Mouse (Mus musculus) heart, adult 9 months (tissue): ENCODE results near the gene Clspn.
A peak's percentile ranks its signal among the peaks of the same experiment; 100 is the strongest.

Experiments used
- DNase-seq, 2 experiments: peaks; one replicate each; pipeline ENCODE4 v3.0.0; 2022; ENCODE audit warnings: low spot score in 2 of 2

The Clspn gene

DNA sequence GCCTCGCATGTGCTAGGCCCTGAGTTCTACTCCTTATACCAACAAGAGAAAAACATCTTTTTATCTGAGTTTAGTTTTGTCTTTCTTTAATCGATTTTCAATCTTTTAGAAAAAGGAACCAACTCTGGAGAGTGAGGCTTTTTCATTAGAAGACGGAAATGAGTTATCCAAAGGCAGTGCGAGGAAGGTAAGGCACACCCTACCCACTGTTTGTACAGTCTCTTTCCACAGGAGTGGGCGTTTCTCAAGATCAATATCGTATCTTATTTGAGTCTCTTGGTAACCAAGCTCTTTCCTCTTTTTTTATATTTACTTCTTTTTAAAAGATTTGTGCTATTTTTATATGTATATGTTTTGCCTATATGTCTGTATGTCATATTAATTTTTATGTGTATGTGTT, 7.1 kb downstream of the Clspn start:
- DNase-seq: no peak

DNA sequence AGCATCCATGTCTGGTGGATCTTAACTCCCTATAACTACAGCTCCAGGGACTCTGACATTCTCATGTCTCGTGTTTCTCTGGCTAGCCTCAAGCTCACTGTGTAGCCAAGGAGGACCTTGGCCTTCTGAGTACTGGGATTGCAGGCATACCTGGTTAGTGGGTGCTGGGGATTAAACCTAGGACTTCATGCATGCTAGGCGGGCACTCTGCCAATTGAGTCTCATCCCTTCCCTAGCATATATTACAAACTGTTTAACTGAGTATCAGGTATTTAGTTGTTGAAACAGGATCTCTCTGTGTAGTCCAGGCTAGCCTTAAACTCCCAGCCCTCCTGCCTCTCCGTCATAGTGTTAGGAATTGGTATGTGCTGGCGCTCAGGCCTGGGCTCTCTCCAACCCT, 10.5 kb downstream of the Clspn start:
- DNase-seq: no peak

DNA sequence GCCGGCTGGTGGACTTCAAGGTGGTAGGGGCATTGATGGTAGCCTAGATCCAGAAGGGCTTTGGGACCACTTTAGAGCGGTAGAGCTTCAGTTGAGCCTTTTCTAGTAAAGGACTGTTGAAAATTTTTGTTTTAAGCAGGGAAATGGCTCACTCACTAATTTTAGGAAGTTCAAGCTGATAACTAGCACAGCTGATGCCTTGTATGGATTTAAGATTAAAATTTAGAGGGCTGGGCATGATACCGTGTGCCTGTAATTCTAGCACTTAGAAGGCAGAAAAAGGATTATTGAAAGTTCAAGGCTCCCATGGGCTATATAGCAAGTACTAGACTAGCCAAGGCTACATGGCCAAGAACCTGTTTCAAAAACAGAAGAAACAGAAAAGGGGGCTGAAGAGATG, 13.0 kb downstream of the Clspn start:
- no peak for DNase-seq

DNA sequence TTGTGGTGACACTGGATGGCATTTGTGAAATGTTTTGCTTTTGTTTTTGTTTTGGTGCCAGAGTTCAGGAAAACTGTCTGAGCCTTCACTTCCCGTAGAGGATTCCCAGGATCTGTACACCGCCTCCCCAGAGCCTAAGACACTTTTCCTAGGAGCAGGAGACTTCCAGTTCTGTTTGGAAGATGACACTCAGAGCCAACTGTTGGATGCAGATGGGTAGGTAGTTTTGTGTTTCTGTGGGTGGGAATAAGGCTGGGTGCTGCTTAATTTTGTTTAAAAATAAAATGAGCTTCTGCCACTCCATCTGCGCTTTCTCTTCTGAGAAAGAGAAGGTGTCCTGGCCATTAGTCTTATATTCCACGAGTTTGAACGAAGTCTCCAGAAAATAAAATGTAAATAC, 19.5 kb downstream of the Clspn start:
- DNase-seq: no peak

DNA sequence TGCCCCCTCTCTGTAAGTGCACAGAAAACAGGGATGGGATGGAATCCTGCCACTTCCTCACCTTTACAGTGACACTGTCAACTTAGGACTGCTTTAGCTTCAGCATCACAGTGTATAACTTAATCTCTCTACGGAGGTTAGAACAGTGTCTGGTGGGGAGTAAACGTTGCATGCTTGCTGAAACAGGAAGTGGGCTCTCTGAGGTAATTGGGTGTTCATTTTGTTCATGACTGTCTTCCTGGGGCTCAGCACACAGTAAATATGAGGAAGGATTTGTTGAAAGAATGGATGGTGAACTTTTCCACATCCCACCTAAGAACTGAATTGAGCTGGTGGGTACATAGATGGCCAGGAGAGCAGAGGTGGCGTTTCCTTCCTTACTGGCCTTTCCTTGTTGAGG, 21.2 kb downstream of the Clspn start:
- DNase-seq: no peak

DNA sequence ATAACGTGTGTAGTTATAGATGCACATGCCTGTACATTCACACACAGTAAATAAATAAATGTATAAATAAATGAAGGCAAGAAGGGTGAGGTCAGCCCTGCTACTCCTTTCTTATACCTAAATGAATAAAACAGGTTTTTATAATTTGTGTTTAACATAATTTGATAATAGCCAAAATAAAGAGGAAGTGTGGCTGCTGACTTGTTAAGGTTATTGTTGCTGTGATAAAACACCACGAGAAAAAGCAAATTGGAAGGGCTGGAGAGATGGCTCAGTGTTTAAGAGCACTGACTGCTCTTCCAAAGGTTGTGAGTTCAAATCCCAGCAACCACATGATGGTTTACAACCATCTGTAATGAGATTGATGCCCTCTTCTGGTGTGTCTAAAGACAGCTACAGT, 22.3 kb downstream of the Clspn start:
- no peak for DNase-seq

DNA sequence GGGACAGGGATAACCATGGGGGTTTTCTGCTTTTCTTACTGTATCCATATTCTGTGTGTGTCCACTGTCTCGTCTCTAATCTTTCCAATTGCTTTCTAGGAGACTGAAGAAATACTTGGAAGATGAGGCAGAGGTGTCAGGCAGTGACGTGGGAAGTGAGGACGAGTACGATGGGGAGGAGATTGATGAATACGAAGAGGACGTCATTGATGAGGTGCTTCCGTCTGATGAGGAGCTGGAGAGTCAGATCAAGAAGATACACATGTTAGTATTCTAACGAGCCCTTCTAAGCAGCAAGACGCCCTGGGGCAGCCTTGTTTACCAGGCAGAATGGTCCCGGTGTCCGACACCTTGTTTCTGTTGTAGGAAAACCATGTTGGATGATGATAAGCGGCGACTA, 29.0 kb downstream of the Clspn start:
- no peak for DNase-seq

DNA sequence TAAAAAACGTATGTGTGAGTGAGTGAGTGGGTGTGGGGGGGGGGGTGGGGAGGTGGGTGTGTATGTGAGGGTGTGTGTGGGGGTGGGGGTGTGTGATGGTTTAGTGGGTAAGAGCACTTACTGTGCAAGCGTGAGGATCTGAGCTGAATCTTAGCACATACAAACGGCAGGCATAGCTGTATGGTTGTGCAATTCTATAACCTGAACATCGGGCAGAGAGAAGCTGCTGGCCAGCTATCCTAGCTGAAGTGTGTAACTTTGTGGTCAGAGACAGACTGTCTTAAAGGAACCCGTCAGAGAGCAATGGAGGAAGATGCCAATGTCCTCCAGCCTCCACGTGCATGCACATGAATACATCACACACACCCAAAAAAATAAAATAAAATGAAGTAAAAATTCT, 35.3 kb downstream of the Clspn start:
- no peak for DNase-seq

DNA sequence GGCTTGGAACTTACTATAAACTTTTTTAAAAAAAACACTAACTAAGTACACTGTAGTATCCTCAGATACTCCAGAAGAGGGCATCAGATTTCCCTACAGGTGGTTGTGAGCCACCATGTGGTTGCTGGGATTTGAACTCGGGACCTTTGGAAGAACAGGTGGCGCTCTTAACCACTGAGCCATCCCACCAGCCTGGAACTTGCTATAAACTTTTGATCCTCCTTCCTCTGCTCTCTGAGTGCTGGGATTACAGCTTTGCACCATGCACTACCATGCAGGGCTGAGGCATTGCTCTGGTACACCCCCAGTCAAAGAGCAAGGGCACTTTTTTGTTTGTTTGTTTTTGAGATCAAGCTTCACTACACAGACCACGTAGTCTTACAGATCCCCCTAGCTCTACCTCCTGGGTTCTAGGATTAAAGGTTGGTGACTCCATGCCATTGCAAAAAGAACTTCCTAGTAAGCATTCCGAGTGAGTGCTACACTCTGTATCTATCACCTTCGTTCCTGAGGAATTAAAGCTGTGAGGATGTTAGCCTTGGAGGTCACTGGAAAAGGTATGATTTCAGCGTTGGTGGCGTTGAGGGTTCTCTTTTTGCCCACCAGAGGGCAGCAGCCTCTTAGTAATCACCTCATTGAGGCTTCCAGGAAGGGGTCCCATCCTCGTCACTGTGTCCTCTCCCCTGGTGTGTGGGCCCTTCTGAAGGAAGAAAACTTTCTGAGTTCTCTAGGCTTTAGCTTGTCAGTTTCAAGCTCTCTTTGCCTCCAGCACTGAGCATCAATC, 43.4 kb downstream of the Clspn start:
- peak in 1 of 2 experiments; percentile 42 for DNase-seq

DNA sequence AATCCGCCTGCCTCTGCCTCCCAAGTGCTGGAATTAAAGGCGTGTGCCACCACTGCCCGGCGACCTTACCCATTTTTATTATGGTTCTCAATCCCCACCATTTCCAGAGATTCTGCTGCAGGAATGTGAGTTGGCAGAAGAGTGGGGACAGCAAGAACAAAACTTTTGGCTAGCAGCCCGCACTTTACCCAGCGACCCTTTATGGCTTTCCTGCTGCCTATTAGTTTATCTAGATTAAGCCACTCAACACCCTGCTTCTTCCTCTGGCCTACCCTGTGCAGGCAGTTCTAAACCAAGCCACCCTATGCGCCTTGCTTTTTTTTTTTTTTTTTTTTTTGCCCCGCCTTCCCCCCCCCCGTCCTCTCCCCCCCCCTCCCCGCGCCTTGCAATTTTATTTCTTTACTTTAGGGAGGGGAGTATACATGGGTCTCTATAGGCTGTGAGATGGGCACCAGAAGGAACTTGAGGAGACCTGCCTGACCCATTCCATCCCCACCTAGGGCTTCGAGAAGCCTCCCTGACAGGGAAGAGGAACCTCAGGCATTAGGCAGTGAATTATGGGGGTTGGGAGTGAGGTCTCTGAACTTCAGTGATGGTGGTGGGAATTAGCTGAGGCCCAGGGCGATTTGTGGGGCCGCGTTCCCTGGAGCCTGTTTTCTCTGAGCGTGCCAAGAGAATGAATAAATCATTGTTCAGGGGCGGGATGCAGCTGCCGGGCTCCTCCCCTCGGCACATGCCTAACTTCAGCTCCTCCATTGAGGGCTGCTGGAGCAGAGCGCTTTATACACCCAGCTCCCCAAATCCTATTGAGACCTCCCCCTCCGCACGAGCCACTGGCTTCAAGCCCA, 45.1 kb downstream of the Clspn start:
- DNase-seq: no peak

DNA sequence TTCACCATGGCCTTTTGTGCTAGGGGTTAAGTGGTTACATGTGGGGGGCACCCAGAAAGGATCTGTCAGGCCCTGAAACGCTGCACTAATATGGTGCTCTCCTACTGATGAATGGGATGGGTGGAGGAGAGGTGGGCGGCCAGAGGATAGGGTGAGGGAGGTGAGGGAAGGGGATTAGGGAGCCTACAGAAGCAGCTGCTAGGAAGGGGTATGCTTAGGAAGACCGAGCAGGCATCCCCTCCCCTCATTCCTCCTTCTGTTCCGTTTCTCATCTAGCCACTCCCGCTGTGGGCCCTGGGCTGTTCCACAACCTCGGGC, 45.7 kb downstream of the Clspn start:
- DNase-seq: no peak

DNA sequence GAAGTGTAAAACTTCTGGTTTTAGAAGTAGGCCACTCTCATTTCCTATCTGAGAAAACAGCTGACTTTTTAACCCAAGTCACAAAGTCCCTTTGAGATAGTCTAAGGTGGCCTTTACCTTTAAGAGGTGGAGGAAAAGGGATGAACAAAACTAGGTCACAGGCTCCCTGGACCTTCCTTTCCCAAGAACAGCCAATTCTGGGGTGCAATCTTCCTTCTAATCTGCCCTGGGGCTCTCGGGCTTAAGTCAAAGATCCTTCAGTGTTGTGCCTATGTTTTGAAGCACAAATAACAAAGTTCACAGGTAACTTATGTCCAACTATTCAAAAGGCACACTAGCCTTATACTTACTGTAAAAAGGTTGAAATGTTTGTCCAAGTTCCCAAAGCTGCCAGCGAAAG, 47.4 kb downstream of the Clspn start:
- no peak for DNase-seq

DNA sequence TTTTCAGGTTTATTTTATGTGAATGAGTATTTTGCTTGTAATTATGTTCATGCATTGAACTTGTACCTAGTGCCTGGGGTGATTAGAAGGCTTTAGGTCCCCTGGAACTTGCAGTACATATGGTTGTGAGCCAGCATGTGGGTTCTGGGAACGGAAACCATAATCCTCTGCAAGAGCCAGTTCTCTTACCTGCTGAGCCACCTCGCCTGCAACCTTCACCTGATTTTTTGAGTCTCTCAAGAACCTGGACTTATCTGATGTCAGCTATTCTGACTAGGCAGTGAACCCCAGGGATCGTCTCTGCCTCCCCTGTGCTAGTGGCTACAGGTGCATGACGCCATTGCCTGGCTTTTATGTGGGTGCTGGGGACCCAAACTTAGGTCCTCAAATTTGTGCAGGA, 49.0 kb downstream of the Clspn start:
- no peak for DNase-seq

DNA sequence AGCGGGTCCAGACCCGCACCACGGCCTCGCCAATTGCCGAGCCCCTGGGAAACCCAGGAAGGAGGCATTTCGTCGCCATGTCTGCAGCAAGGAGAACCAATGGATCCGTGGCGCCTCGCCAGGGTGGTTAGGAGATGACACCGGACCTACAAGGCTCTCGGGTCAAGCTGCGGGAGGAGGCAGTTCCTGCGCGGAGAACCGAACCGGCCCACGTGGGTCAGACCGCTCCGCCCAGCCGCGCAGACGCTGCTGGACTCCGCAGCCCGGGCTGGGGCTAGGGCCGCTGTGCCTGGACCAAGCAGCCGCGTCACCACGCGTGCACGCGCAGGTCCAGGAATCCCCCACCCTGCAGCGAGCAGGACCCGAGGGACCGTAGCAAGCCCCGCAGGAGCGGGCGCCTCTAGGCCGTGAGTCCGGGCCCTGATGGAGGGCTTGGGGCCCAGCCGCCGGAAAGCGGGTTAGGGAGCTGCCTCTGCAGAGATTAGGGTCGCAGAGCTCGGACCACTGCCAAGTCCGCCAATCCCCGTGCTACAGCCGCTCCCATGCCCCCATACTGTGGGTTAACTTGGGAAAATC, 53.0 kb downstream of the Clspn start, which contains the start of gene 5730409E04Rik:
TSS of gene 5730409E04Rik (plus strand) at position 213 of the 576 bp plus-strand sequence.
- peak; percentile 85 to 87 for DNase-seq

DNA sequence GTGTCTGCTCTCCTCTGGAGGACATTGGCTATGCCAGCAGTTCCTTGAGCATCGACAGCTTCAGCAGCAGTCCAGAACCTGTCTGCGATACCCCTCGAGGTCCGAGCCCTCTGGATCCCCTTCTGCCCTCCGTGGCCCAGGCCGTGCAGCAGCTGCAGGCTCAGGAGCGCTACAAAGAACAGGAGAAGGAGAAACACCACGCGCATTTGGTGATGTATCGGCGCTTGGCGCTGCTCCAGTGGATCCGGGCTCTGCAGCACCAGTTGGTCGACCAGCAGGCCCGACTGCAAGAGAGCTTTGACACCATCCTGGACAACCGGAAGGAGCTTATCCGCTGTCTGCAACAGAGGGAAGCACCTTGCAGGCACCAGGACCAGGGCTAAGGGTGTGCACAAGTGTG, 55.3 kb downstream of the Clspn start:
- no peak for DNase-seq

DNA sequence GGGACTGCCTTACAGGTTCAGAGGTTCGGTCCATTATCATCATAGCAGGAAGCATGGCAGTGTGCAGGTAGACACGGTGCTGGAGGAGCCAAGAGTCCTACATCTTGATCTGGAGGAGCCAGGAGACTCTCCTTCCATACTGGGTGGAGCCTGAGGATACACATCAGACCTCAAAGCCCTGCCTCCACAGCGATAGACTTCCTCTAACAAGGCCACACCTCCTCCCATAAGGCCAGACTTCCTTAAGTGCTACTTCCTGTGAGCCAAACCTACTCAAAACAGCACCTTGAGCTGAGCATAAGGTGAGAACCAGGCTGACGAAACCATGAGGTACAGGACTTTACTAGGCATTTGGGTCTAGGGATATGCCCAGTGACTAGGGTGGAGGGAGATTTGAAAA, 59.6 kb downstream of the Clspn start:
- DNase-seq: no peak

DNA sequence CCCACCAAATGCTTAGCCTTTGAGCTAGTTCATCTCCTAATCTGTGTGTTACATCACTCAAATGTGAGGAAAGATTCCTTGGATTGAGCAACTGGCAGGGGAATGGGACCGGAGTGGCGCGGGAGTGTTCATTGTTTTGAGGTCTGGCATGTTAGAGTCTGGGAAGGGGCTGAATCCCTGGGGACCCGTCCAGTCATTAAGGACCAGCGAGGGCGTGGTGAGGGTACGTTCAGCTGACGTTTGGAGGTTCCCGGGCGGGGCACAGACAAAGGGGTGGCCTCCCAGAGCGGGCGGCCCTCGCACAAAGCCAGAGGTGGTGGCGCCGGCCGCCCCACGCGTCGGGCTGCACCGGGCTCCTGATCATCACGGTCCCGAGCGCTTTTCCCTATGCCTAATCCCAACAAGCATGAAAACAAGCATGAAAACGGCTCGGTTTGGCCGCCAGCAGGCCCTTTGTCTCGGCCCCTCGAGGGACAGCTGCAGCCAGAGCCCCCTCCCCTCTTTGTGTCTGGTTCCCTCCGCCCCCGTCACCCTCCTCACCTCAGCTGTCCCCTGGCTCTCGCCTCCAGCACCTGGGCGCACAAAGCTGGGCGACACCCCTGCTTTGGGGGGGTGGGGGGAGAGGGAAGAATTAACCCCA, 63.1 kb downstream of the Clspn start:
- DNase-seq: no peak

DNA sequence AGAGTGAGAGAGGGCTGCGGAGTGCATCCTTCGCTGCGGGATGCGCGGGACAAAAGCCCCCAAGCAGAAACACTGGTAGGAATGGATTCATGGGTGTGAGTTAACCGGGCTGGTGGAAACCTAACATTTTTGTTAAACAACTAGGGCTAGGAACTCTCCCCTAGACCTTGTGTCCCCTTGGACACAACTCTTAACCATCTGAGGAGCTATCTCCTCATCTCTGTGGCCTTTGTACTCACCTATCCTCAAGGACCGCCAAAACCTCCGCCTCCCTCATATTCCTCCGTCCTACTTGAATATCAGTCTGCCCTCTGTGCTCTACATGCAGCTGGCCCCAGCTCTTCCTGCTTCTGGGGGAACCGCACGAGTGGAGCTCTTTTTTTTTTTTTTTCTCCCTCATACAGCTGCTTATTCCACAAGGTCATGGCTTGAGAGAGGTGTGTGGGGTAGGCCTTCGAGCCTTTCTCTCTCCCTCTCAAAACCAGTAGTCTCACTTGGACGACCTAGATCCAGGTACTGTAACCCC, 63.7 kb downstream of the Clspn start:
- no peak for DNase-seq

DNA sequence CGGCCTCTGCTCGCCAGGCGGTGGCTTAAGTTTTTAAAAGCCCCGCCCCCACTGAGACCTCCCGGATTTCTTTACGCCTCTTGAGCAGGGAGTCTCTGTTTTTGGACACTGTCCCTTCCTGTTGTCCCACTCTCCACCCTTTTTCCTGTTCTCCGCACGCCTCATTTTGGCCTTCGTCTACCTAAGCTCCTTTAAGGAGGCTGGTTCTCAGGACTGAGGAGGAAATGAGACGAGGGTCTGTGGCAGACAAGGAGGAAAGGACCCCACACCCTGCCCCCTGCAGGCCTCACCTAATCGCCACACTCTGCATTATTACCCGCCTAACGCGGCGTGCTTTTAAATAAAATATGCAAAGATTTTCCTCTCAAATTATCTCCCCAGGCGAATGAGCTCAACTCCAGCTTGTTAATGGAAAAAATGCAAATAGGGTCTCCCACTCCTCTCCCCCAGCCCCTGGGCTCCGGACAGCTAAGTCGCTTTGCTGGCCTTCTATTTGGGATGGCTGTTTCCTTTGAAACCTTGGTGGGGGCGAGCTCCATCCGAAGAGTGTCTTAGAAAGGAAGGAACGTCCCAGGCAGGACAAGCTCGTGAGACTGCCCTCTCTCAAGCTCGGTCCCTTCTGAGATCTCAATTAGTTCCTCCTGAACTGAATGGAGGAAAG, 70.4 kb downstream of the Clspn start:
- DNase-seq: peak; percentile 12 to 19

DNA sequence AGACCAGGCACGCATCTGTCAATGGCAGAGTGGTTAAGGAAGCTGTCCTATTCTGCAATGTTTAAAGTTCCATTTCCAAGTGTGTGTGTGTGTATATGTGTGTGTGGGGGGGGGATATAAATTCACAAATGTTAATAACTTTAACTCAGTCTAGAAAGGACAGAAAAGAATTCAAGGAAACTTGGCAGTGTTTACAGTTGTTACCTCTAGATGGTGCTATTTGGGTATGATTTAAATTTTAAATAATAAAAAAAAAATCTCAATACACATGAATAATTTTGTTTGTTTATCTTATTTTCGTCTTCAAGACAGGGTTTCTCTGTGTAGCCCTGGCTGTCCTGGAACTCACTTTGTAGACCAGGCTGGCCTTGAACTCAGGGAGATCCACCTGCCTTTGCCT, 75.2 kb downstream of the Clspn start:
- DNase-seq: no peak

DNA sequence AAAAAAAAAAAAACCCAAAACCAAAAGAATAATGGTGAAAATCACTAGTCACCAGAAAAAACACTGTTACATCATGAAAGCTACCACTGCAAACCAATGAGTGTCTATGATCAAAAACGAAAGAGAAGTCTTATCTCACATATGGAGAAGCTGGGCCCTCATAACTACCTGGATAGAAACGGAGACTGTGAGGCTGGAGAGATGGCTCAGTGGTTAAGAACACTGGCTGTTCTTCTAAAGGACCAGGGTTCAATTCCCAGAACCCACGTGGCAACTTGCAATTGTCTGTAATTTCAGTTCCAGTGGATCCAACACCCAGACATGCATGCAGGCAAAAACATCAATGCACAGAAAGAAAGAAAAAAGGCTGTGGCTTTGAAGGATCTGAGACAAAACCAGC, 75.9 kb downstream of the Clspn start:
- DNase-seq: no peak

DNA sequence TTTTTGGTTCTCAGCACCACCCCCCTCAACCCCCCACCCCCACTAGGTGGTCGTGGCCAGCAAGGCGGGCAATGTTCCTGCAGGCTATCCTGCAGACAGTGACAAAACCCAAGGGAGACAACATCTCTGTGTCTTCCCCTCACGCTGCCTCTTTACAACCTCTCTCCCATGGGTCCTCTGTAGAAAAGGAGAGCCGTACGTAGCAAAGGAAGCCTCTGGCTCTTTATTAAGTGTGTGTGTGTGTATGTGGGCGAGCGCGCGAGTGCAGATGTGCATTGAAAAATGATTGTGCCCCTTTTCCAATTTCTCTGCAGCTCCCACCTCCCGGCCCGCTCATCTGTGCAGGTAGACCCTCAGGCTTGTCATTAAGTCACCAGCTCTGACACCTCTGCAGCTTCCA, 79.6 kb downstream of the Clspn start:
- DNase-seq: no peak
